Mouse (Mus musculus) naive thymus-derived CD4-positive, alpha-beta T cell, adult 2 months (primary cell): Measurements from ENCODE around the gene Card11.

Experiments
- DNase-seq: peaks from one replicate; pipeline ENCODE4 v3.0.0-alpha.2; 2011; ENCODE audit warnings: low read depth

The Card11 gene

DNA sequence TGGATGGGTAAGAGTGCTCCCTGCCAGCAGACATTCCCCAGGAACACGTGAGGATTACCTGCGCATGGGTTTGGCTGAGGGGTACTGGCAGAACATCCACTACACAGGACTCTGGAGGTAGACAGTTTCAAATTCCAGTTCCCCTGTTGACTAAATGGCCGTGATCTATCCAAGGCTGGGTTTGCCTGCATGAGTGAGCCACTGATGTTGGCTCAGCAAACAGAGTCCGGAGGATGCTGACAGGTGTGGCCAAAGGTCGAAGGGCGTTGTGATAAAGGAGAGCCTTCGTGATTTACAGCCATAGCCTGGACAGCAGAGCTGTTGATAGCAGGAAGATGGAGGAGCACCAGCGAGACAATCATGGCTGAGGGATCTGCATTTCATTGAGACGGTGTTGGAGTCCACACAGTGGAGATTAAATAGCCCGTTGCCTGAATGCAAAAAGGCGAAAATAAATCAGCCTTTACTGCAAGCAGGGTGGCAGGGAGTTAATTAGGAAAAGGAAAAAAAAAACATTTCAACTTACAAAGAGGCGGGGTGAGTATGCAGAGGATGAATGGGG lies 147.9 kb downstream of the Card11 start:
- no peak for DNase-seq

DNA sequence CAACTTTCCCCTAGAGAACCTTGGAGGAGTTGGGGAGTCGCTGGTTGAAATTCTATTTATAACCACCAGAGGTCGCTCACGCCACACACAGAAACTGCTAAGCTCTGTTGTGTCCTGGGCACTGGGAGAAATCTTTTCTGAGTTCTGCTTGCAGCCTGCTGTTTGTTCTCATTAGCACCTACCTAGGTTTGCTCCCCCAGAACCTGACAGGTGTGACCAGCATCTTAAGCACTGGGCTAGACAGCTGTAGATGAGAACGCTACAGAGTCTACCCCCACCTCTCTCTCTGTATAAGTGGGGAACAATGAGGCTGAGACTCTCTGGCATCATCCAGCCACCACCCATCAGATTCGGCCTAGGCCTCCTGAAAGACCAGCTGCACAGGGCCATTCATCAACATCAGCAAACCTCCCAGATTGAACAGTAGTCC lies 153.1 kb downstream of the Card11 start:
- DNase-seq: peak; percentile 82

DNA sequence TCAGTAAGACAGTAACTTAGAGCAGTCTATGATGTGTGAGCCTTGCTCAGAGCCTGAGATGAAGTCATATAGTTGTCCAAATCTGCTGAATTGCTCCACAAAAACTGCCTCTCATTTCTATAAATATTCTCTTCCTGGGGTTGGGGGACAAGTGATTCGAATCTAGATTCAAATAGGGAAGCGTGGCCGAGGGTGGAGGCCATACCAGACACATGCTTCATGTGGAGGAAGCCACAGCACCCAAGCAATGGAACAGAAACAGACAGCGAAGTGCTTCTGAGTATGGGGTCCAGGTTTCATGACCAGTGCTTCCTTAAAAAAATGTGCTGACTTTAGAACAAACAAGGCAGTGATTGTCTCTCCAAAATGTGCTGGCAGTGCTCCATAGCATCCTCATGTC lies 158.4 kb downstream of the Card11 start:
- no peak for DNase-seq

DNA sequence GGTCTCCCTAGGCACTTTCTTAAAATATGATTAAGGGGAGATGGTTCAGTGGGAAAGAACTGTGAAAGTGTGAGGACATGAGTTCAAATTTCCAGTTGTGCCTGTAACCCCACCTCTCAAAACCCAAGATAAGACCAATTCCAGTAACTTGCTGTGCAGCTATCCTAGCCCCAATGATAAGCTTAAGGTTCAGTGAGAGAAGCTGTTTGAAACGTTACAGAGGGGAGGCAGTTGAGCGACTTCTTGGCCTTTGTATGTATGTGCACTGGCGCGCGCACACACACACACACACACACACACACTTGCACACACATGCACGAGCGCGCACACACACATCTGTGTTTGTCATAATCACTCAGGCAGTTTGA lies 169.3 kb downstream of the Card11 start:
- DNase-seq: peak; percentile 16

DNA sequence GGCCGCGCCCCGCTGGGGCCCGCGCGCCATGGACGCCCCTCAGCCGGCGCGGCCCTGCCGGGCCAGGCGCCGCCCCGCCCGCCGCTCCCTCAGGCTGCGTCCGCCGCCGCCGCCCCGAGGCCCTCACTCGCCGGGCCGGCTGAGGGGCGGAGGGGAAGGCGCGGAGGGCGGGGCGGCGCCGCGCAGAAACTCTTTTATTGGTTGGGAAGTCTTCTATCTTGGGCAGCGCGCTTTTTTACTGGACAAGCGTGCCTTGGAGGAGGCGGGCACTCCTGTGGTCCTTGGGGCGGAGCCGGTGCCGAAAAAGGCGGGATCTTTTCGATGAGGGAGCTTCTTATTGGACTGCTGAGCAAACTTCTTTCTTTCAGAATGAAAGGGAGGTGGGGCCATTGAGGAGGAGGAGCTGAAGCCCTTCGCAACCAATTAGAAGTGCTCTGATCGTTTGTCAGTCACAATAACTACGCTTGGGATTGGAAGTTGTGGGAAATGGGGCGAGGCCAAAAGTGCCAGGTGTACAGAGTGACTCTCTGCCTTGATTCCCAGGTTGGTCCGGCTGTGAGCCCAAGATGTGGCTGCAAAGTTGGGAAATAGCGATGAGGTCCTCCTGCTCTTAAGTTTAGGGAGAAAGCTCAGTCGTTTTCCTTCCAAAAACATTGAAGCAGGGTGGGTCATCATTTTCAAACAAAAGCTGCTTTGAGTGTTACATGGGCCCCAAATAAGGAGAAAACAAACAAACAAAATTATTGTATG lies 169.9 kb downstream of the Card11 start, which contains the start of gene Gna12:
Gna12 (minus strand) TSS at position 118 of the 750 bp plus-strand sequence.
- DNase-seq: peak; percentile 100

DNA sequence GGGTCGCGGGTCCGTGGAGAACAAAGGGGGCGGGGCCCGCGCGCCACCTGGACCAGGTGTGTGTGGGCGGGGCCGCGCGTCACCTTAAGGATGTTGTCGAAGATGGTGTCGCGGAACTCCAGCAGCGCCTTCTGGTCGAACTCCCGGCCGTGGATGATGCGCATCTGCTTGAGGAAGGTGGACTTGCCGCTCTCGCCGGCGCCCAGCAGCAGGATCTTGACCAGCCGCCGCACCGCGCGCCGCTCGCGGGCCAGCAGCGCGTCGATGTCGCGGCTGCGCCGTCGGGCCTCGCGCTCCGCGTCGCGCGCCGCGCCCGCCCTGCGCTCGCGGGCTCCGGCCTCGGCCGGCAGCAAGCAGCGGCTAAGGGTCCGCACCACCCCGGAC lies 170.5 kb downstream of the Card11 start:
- DNase-seq: peak; percentile 69

DNA sequence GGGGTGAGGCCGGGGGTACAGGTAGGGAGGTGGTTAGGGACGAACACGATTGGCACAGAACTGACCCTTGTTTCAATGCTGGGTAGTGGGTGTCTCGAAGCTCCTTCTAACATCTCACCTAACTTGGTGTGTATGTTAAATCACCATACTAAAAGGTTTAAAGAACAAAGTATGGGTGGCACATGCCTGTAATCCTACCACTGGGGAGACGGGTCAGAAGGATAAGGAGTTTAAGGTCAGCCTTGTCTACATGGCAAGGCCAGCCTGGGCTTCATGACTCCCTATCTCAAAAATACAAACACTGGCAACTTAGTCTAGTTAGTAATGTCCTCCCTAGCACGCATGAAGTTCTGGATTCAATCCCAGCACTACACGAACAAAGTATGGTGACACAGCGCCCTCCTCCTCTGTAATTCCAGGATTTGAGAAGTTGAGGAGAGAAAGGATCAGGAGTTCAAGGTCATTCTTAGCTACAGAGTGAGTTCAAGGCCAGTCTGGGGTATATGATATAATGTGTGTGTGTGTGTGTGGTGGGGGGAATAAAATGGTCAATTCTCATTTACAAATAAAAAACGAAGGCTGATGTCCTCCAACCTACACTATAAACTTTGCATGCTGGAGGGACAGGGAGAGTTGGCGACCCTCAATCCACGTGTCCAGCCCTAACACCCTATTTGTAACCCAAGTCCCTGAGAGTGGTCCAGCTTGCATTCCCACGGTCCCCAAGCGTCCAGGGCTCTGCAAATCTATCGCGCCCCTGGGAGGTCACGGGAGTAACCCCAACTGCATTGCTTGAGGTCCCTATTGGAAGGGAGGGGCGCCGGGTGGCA lies 171.1 kb downstream of the Card11 start:
- DNase-seq: no peak

DNA sequence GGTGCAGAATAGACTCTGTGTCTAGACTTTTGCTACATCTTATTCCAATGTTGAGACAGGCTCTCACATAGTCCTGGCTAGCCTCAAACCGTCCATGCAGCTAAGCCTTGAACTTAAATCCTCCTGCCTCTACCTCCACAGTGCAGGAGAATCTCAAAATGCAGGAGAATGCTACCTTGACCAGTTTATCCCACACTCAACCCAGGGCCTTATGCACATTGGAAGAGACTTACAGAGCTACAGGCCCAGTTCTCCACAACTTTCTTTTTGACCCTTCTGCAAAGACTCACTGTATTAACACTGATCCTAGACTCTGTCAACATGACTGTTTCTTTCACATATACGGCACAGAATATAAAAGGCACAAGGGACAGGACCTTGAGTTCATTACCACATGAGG lies 172.0 kb downstream of the Card11 start:
- DNase-seq: no peak

DNA sequence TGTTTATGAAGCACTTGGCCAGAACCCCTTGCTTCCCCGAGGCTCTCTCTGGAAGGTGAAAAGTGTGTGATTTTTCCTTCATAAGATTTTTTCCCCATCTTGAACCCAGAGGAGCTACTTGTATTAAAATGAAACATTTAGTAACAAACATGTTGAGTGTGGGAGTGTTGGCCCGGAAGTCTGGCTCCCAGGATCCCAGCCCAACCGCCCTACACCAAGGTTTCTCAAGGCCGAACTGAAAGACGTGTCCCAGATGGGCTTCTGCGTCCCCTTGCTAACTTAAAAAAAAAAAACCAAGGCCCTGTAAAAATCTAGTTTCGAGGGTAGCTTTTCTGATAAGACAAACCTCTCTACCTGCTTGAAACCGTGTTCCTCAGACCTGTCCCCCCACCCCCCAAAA lies 172.5 kb downstream of the Card11 start:
- no peak for DNase-seq

DNA sequence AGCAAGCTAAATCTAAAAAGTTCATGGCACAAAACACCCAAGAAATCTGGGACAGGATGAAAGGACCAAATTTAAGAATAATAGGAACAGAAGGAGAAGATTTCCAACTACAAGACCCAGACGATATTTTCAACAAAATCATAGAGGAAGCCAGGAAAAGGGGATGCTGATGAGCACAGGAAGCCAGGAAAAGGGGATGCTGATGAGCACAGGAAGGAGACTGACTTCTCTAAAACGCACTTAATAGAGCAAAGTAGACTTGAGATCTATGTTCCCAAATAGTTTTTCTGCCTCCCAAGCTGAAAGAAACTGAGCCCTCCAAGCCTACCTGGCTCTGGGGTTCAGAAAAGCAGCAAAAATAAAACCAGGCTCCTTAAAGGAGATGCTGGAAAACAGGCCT lies 173.0 kb downstream of the Card11 start:
- DNase-seq: no peak

DNA sequence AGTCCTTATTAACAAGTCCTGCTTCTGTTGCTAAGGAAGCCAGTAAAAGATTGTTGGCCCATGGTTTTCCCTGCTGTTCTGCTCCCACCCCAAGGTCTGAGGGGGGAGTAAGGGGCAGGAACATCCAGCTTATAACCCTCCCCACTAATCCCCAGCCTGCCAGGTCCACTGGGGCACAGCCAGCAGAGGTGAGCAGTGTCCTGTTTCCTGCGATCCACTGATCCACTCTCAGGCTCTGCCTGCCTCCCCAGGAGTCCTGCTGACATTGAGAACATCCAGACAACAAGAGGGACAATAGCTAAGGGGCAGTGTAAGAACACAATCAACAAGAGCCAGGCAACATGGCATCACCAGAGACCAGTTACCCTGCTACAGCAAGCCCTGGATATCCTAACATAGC lies 173.6 kb downstream of the Card11 start:
- no peak for DNase-seq

DNA sequence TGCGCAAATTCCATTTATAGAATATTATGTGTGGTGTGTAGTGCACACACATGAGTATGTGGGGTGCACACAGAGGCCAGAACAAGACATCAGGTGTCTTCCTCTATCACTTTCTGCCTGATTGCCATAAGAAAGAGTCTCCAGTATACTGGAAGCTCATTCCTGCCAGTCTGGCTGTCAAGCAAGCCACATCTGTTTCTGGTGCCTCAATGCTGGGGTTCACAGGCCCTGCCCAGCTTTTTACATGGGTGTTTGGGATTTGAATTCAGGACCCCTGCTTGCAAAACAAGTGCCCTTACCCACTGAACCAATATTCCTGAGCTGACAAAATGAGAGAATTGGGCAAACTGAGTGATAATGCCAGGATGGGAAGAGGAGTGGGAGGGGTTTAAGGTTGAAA lies 174.3 kb downstream of the Card11 start:
- no peak for DNase-seq

DNA sequence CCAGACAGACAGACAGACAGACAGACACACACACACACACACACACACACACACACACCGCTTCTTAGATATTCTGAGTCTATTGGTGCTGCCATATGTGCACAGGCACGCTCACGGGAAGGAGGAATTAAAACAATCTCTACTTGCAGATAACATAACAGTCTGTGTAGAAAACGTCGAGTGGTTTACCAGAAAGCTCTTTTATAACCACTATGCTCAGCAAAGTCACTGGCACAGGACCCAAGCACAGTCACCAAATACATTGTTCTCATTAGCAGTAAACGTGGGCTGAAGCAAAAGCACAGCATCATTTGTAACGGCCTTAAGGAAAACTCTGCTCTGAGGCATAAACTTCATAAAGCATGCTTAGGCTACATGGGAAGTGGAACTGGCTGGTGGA lies 176.3 kb downstream of the Card11 start:
- DNase-seq: no peak

DNA sequence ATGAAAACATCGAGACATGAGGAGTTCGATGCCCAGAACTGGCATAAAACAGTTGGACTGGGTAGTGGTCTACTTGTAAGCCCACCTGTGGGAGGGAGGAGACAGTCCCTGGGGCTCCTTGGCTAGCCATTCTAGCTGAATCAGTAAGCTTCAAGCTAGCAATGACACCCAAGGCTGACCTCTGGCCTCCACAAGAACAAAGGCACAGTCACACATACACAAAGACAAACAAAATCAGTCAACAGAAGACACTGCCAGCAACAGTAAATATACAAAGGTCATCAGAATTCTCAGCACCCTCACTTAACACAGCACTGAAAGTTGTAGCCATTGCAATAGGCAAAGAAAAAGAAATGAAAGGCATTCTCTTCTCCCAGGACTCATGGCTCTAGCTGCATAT lies 177.0 kb downstream of the Card11 start:
- no peak for DNase-seq
